Mouse (Mus musculus) megakaryocyte, embryonic 14.5 days (primary cell): ENCODE measurements around the gene Sun2. TPM values are rescaled to one million over a fixed set of nuclear protein-coding genes. Genes with fewer than 3 reads are reported as not detected.

Experiments used
- H3K27me3 ChIP-seq: replicated peaks from 2 replicates; pipeline ENCODE3; 2012; ENCODE audit warnings: inconsistent platforms
- H3K36me3 ChIP-seq: replicated peaks from 2 replicates; pipeline ENCODE3; 2012; ENCODE audit warnings: low read length, inconsistent platforms, mixed read lengths
- H3K4me1 ChIP-seq: 2 replicates; pipeline ENCODE4 v1.6.1; 2012; ENCODE audit warnings: inconsistent platforms
- H3K4me3 ChIP-seq: replicated peaks from 2 replicates; pipeline ENCODE3; 2012; ENCODE audit warnings: moderate library complexity, mild to moderate bottlenecking, inconsistent platforms
- H3K9me3 ChIP-seq: 2 replicates; pipeline ENCODE4 v1.6.1; 2012; ENCODE audit warnings: inconsistent platforms
- FLI1 ChIP-seq: IDR thresholded peaks from 2 replicates; pipeline ENCODE4 v1.6.1; 2012; ENCODE audit warnings: low read length, inconsistent platforms, mixed read lengths
- GATA1 ChIP-seq: IDR thresholded peaks from 3 replicates; pipeline ENCODE4 v1.6.1; 2012; ENCODE audit warnings: mixed read lengths, low read length, inconsistent platforms, borderline replicate concordance
- polyA plus RNA-seq: library from polyadenylated mRNA; stranded (reverse); fragments of >175 nt; gene quantifications from 2 replicates; pipeline ENCODE4 v1.2.3, GENCODE M21; 2012; ENCODE audit warnings: low replicate concordance; ENCODE audit not compliant: insufficient read depth

Sun2 gene
- polyA plus RNA-seq, 1 experiment = 27.2 TPM

DNA sequence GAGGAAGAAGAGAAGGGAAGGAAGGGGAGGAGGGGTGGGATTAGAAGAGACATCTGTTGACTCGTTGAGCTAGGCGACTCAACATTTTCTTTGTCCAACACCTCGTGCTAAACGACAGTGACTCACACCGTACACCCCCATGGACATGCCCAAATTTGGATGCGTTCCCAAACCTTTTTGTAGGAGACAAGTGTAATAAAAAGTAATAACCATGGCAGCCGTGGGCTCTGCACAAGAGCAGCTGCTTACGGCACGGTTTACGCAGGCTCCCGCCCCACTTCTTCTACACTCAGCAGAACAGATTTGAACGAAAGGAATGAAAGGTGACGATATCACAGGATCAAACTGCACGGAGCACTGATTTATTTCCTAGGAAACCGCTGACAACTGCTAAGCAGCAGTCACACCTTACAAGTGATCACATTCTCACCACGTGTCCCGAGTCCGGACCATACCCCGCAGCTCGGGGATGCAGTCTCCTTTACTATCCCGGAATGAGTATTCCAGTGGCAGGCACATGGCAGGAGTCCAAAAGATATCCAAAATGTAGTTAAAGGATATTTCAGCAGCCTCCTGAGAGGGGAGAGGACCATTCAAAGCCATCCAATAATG lies 28.4 kb upstream of the Sun2 start:
- peaks cover 13% of the 10 kb centered on the region for H3K36me3 ChIP-seq
- no peak overlapping the region for H3K4me3 ChIP-seq
- no peaks in the 10 kb centered on the region for H3K9me3 ChIP-seq
- H3K4me1 ChIP-seq = peaks cover 85% of the 10 kb centered on the region
- peaks cover 2% of the 10 kb centered on the region for H3K27me3 ChIP-seq
- TF ChIP-seq GATA1 (no peak), FLI1 (no peak)

DNA sequence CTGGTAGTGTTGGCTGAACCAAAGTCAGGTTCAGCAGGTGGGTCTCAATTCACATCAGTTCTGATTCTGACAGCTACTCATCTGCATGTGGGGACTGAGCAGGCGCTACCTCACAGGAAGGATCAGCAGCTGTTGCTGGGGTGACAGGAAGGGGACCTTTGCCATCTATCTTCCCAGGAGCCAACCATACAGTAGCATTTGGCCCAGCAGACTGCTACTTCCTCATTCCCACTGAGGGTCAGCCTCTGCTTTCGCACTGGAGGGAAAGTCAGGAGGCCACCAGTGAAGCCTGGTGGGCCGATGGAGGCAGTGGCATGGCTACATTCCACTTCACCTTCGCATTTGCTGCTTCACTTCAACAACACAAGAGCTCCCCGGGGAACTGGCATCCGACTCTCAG lies 26.0 kb upstream of the Sun2 start:
- Histone ChIP-seq H3K9me3 (no peaks in the 10 kb centered on the region), H3K36me3 (peaks cover 37% of the 10 kb centered on the region), H3K27me3 (peaks cover 2% of the 10 kb centered on the region), H3K4me1 (peaks cover 89% of the 10 kb centered on the region), H3K4me3 (peak overlapping the region; percentile 44)
- TF ChIP-seq GATA1 = no peak
- TF ChIP-seq FLI1 = no peak

DNA sequence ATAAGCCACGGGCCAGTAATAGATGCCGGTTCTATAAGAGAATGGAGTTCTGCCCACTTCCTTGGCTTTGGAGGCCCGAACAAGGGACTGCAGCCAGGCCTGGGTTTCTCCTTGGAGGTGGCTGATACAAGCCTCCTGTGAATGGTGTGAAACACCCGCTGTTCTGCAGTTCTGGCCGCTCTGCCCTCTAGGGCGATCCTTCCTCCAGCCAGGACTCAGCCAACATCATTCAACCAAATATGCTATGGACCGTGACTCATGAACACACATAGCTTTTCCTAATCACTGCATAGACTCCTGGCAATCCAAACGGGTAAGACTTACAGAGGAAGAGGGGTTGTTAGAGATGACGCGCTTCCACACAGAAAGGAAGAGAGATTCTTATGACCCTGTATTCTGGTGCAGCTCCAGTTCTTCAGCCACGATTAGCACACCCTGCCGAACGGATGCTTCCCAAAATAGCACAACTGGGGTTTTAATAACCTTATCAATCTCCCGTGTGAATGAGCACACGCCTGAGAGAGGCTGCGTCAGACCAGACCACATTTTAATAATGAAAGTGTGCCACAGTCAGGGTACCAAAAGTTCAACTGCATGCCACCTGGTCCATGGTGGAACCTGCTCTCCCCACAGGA lies 25.1 kb upstream of the Sun2 start:
- H3K27me3 ChIP-seq = peaks cover 2% of the 10 kb centered on the region
- TF ChIP-seq FLI1 (no peak), GATA1 (no peak)
- H3K4me3 ChIP-seq = no peak overlapping the region
- H3K36me3 ChIP-seq = peaks cover 46% of the 10 kb centered on the region
- H3K4me1 ChIP-seq = peaks cover 87% of the 10 kb centered on the region
- H3K9me3 ChIP-seq = no peaks in the 10 kb centered on the region

DNA sequence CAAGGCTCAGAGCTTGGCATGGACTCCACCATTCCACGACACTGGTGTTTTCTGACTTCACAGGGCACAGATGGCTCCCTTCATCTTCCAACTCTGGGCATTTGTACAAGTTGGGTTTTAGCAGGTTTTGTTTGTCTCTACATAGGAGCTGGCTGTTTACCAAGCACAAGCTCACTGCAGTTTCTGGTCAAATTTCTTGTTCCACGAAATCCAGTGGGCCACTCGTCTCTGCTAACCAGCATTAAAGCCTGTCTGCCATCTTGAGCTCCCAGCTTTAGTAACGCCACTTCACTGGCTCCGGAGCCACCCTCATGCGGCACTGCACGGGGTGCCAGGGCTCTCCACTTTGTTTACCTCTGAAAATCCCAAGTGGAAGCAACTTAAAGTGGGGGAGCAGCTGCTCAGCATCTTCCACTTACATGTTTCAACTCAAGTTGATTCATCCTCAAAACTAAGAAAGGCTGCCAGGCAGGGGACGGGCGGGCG lies 24.3 kb upstream of the Sun2 start:
- Histone ChIP-seq H3K4me3 (no peak overlapping the region), H3K9me3 (no peaks in the 10 kb centered on the region), H3K27me3 (peaks cover 2% of the 10 kb centered on the region), H3K36me3 (peaks cover 54% of the 10 kb centered on the region), H3K4me1 (peaks cover 91% of the 10 kb centered on the region)
- TF ChIP-seq FLI1 = no peak
- TF ChIP-seq GATA1 = no peak

DNA sequence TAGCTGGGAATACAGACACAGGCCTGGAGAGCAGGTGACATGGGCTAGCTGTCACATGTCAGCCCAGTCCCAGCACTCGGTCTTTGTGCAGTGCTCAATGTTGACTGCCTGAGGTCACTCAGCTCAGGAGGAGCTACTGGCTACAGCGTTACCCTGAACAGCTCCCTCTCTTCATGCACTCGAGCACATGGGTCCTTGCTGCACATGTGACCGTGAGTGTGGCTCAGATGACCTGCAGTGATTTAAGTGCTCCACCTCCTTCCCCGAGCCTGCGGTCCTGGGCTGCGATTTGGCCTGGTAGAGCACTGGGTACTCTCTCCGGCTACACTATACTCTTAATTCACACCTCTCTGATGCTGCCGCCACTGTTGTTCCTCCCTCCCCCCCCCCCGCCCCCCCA lies 23.8 kb upstream of the Sun2 start:
- Histone ChIP-seq H3K4me3 (peak overlapping the region; percentile 34), H3K9me3 (no peaks in the 10 kb centered on the region), H3K4me1 (peaks cover 91% of the 10 kb centered on the region), H3K27me3 (peaks cover 2% of the 10 kb centered on the region), H3K36me3 (peaks cover 55% of the 10 kb centered on the region)
- TF ChIP-seq GATA1 (no peak), FLI1 (no peak)

DNA sequence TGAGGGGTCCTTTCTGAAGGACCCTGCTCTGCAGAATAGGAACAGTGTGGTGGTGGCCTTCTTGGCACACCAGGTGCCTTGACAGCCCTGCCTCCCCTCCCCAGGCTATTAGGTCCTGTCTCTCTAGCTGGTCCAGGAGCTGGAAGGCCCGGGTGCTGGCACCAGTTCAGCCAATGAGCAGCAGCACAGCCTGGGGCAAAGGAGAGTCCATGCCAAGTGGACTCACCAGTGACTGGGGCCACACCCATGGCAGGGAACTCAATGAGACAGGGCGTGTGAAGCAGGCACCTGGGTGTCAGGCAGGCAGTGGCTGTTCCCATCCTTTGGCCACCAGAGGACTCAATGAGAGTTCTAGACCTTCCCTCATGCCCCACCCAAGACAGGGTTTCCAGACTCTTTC lies 23.0 kb upstream of the Sun2 start:
- TF ChIP-seq GATA1 (no peak), FLI1 (no peak)
- no peaks in the 10 kb centered on the region for H3K9me3 ChIP-seq
- H3K36me3 ChIP-seq = peaks cover 51% of the 10 kb centered on the region
- H3K27me3 ChIP-seq = peaks cover 2% of the 10 kb centered on the region
- peaks cover 91% of the 10 kb centered on the region for H3K4me1 ChIP-seq
- no peak overlapping the region for H3K4me3 ChIP-seq

DNA sequence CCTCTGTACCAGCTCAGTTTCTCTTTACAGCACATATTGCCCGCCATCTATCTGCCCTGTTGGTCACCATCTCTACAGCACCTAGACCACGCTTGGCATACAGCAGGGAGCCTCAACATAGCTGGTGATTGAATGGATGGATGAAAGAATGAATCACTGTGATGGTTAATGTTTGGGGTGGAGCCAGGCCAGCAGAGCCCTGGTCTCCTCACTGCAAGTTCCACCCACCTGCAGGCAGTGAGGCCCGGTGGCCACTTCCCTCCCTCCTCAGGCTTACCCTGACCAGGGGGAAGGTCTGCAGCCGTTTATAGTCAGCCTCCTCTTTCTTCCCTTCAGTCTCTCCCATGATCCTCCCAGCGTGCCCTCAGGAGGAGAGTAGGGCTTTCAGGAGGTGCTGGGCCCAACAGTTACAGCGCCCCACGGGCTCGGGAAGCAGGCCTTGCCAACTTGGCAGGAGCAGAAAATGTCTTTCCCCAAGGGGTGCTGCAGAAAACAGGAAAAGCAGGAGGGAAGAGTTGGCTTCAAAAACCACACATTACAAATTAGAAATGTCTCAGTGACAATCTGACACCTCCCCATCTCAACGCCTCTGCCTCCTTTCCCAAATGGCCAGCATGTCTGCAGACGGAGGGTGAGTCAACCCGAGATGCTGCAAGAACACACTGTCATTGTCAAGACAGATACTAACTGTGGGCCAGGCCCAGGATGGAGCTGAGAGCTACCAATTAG lies 22.4 kb upstream of the Sun2 start:
- Histone ChIP-seq H3K36me3 (peaks cover 51% of the 10 kb centered on the region), H3K27me3 (peaks cover 2% of the 10 kb centered on the region), H3K9me3 (no peaks in the 10 kb centered on the region), H3K4me3 (no peak overlapping the region), H3K4me1 (peaks cover 91% of the 10 kb centered on the region)
- TF ChIP-seq FLI1 (no peak), GATA1 (no peak)

DNA sequence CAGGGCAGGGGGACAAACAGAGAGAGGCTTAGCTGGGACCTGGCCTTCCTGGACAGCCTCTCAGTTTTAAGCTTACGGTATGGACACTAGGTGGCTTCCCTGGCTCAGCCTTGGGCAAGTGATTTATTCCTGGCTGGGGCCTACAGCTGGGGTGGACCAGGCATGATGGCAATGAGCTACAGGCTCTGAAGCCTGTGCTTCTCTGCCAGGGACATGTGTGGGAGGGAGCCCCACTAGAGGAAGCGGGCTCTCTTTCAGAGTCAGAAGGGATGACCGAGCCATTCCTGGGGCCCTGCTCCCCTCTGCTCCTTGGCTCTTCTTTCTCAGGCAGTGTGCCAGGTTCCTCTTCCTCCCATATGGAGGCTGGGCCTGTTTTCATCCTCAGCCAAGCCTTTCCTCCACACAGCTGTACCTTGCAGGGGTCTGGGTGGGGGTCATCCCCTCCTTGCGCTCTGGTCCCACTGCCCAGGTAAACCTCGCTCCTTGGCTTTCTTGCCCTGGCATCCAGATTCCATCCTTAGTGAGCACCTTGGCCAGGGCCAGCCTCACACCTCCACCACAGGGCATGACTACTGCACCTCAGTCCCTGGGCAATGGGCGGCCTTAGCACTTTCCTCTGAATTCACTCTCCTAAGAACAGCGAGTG lies 21.4 kb upstream of the Sun2 start:
- TF ChIP-seq GATA1 (no peak), FLI1 (no peak)
- peaks cover 2% of the 10 kb centered on the region for H3K27me3 ChIP-seq

DNA sequence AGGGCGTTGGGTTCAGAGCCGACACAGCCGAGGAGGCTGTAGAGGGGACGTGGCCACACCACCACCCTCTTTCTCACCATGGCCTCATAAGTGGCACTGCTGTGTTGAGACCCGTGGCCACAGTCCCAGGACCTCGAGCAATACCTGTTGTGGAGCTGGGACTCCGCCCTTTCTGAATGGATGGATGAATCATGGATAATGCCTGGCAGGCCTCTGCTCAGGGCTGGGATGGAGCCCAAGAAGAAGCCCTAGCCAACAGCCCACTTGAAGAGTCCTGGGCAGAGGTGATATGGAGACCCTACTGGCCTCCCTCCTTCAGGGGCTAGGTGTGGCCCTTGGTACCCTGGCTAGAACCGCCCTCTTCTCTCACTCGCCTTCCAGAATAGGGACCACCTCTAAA lies 20.7 kb upstream of the Sun2 start:
- Histone ChIP-seq H3K36me3 (peaks cover 51% of the 10 kb centered on the region), H3K27me3 (peaks cover 2% of the 10 kb centered on the region)
- TF ChIP-seq GATA1 = no peak
- no peak for TF ChIP-seq FLI1

More for the DNA sequence above, 21.4 kb upstream of the Sun2 start:
- Histone ChIP-seq H3K4me3 (no peak overlapping the region), H3K36me3 (peaks cover 51% of the 10 kb centered on the region), H3K4me1 (peaks cover 91% of the 10 kb centered on the region), H3K9me3 (no peaks in the 10 kb centered on the region)

DNA sequence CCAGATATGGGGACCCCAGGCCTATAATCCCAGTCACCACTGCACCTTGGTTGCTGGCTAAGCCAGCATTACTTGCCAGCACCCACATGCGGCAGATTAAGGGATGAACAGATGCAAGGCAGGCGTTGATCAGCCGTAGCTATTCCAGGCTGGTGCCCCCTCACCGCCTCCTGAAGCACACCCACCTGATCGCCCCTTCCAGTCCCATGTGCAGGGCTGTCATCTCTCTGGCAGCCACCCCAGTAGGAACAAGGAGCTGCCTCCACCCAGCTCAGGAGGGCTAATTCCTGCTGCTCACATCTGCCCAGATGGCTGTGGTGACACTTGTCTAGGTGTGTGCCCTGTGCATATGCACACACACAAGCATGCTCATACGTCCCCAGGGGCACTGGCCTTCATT lies 18.6 kb upstream of the Sun2 start:
- Histone ChIP-seq H3K4me3 (peak overlapping the region; percentile 81), H3K9me3 (no peaks in the 10 kb centered on the region), H3K4me1 (peaks cover 95% of the 10 kb centered on the region), H3K36me3 (peaks cover 52% of the 10 kb centered on the region), H3K27me3 (no peaks in the 10 kb centered on the region)
- TF ChIP-seq FLI1 = no peak

More for the DNA sequence above, 20.7 kb upstream of the Sun2 start:
- Histone ChIP-seq H3K9me3 (no peaks in the 10 kb centered on the region), H3K4me1 (peaks cover 91% of the 10 kb centered on the region), H3K4me3 (no peak overlapping the region)
